Mouse (Mus musculus): Measurements from ENCODE around the gene Ccdc149. TPM values are rescaled to one million over a fixed set of nuclear protein-coding genes. Genes with fewer than 3 reads are reported as not detected.

The Ccdc149 gene
- 10 to 100 TPM; 69.6 to 80.8 TPM for total RNA-seq (2021)
- long read RNA-seq, experiment 1, transcript Ccdc149-201 (12 exons, 3,295 nt) = major isoform, 9 of 104 reads
- long read RNA-seq, experiment 1, partial matches to known transcripts = 9 of 104 reads
- long read RNA-seq, experiment 1, other reads (novel, unspliced or antisense) = 86 of 104 reads
- long read RNA-seq, experiment 2, partial matches to known transcripts = 2 of 82 reads
- long read RNA-seq, experiment 2, other reads (novel, unspliced or antisense) = 77 of 82 reads

DNA sequence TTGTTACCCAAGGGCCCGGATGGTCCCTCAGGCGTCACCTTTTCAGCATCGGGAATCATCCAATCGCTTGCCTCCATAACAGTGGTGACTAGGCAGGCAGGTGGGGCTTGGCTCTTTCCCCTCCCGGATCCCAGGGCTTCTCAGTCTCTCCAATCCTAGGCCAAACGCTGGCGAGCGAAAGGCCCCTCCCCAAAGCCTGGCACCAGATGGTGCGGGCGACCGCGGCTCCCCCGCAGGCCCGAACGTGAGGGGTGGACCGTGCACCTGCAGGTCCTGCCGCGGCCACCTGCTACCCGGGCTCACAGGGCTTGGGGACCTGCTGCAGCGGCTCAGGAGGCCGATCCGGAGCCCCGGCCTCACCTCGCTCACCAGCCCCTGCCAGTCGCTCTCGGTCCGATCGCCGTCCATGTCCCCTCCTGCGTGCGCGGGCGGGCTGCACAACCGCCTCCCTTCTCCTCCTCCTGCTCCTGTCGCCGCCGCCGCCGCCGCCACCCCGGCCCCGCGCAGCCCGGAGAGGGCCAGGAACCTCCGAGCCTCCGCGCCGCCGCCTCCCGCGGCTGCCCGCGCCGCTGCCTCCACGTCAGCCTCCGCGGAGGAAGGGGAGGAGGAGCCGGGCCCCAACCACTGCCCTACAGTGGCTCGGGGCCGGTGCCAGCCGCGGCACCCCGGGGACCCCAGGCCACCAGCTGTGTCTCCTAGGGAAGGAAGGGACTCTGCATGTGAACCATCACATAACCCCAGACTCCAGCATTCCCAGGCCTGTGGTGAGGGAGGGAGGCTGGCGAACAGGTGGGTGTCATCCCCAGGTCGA, at the start of gene Ccdc149:
Gene Ccdc149, minus strand, starts transcription at position 531 of the 811 bp plus-strand sequence.
- DNase-seq (ENCODE audit: low spot score in 2 of 2) = peak; percentile 75 to 85

DNA sequence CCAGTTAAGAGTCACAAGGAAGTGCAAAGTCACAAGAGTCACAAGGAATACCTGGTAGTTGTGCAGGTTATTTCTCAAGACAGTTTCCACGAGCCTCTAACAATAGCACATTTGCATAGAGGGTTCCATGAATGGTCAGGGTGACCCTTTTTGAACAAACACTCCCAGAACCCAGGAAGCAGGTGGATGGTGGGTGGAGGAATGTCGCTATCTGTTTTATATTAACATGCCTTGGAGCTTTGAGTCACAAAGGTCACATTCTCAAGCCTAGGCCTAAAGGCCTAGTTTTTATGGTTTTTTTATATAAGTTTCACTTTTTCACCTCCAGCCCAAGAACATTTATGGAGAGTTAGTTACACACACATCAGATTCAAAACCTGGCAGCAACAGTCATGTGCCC, 48.6 kb upstream of the Ccdc149 start:
- no peak for DNase-seq (ENCODE audit: low spot score in 2 of 2)

DNA sequence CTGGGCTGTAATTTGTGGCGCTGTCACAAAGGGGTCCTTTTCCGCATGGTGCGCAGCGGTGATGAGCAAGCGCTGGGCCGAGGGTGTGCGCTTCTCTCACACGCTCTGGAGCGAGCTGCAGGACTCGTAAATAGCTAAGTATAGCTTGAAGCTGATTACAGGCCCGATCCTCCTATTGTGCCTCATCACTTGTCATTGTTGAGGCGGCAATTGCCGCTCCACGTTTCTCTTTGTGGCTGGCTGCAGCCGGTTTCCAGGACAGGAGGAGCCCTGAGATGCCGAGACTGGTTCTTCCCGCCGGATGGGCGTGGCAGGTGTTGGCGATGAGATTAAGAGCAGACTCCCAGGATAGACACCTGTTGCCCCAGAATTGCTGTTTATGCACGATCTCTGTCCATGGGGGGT, 44.8 kb upstream of the Ccdc149 start:
- DNase-seq (ENCODE audit: low spot score in 2 of 2) = peak in 1 of 2 experiments; percentile 23

DNA sequence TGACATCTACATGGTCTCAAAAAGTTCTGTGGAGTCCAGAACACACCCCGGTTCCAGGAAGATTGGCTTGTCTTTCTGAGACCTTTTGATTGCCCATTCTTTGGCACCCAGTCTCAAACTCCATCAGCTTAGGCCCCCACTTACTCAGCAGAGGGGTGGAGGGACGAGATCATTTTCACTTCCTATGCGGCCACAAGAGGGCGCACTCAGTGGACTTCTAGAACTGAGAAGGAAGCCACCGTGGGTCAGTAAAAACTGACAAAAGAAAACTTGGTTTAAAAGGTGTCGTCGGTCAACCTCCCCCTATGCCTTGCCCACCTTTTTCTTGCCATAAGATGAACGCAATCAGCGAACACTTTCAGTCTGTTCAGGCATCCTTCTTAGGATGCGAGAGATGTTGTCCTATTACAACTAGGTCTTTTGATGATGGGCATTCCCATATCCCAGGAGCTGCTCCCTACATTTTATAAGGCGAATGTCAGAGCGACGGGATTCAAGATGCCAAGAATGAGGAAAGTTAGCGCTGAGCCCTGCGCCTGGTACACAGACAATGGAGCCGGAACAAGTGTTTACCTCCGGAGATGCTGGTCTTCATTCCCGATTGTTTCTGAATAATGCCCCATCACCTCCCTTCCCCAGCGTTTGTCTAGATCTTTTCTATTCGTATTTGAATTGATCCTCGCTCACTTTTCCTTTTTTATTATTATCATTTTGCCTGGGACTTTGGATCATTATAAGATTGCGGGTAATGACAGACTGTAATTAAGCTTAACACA, 44.1 kb upstream of the Ccdc149 start:
- peak; percentile 73 to 75 for DNase-seq (ENCODE audit: low spot score in 2 of 2)

DNA sequence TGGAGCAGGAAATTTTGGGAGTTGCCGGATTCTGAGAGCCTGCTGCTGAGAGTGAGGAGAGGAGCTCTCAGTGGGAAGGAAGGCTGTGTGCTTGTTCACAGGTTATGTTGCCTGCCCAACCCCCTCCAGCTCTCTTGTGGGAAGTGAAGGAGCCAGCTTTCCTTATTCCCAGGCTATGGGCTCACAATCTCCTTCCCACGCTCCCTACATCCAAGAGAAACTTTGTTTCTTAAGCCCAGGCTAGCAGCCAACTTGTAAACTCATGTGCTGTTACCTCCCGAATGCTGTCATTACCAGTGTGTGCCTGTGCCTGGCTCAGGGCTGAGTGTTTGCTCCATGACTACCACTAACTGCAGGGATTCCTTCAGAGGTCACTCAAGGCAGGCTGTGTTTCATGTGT, 39.8 kb upstream of the Ccdc149 start:
- DNase-seq (ENCODE audit: low spot score in 2 of 2) = peak in 1 of 2 experiments; percentile 12

DNA sequence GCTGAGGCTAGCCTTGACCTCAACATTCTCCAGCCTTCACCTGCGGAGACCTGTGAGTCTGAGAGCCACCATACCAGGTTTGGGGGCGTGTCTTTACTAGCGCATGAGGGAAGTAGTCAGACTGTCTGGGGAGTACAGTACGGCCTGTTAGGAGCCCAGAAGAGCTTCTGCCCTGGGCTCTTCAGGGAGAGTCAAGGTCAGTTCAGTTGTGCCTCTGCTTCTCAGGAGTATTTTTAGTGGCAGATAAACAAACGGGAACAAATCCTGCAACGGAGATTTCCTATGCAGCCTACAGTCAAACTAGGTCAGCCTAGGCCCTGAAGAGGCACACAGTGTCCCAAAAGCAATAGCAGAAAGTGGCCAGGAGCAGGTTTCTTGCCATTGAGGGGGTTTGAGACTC, 38.1 kb upstream of the Ccdc149 start:
- DNase-seq (ENCODE audit: low spot score in 2 of 2) = no peak

DNA sequence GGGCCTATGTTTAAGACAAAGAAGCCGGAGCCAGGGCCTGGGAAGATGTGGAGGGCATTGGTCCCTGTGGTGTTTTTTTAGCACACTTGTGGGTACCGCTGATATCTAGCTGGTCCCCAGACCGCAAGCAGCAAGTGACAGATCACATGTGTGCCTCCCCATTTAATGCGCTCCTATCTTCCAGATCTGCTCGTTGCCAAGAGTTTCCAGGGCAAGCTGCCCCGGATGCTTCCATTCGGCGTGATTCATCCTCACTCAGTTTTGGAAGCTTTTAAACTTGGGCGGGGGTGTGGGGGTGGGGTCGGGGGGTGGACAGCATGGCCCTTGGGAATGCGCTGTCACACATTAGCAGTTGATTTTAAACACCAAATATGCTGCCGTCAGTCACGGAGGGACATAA, 33.3 kb upstream of the Ccdc149 start:
- no peak for DNase-seq (ENCODE audit: low spot score in 2 of 2)

DNA sequence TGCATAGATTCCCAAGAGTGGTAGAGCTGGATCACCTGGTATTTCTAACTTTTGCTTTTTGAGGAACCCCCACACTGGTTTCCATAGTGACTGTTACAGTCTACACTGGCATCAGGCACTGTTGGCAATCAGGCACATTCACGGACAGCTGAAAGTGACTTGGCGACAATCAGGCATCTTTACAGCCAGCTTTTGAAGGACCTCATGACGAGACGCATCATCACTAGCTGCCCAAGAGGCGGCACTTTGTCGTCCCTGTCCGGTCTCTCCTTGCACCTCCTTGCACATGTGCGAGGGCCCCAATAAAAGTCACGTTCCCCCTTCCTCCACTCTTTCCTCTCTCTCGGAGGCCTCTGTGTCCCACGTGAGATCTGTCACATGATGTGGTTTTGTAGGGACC, 32.8 kb upstream of the Ccdc149 start:
- DNase-seq (ENCODE audit: low spot score in 2 of 2) = no peak

DNA sequence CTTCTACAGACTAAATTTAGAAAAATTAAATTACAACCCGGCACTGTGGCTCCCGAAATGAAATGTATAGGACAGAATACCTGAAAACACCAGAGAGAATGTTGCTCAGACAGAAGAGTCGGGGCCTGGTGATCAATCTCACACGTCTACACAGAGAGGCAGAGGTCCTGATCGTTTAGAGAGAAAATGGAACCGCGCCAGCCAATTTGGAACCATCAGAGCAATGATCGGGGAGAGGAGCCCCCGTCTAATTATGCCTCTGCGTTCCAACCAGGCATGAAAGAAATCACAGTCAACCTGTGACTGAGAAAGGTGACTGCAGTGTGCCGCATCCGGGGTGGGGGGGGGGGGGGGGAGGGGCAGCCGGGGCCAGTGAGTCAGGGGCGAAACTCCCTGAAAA, 24.4 kb upstream of the Ccdc149 start:
- DNase-seq (ENCODE audit: low spot score in 2 of 2) = no peak

DNA sequence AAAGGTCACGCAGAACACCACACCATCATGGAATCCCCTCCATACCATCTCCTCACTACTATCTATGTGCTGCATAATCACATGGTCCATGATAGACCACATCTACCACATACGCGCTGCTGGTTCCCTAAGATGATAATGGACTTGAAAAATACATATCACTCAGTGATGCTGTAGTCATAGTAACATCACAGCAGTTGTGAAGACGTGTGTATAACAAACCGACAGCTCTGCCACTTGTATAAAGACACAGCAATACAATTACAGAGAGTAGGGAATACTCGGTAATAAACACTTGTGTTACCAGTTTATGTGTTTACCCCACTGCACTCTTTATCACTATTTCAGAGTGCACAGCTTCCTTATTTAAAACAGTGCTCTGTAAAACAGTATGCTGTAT, 20.2 kb upstream of the Ccdc149 start:
- DNase-seq (ENCODE audit: low spot score in 2 of 2) = no peak

DNA sequence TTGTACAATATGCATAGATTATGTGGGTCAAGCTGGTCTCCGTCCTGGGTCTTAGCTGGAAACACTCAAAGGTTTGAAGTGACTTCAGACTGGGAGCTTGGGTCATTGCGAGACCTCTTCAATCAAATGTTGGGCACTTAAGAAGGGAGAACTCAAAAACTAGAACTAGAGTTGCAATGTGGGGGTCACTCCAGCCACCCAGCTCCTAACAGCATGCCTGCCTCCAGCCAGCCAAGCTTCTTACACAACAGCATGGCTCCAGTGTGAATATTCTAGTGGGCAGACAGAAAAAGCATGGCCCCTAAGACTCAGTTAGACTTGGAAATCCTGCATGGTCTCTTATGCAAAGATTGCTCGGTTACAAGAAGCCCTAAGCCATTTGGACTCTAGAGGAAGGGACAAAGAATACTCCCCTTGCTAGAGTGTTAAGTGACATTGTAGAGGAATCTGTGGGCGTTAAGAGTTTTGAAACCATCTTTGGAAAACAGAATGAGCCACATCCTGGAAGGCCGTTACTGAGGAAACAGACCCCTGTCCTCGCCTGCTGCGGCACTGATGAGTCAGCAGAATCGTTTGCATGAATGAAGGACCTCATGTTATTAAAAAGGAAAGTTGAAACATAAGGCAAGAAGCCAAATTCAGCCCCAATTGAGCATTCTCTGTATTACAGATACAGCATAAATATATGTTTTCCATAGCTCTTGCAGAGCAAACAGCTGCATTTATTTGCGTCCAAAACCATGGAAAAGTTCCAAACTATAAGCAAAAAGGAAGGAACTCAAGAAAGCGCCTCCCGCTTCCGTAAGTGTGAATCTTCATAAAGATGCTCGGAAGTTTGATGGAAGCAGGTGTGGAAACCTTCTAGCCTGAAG, 16.5 kb upstream of the Ccdc149 start:
- no peak for DNase-seq (ENCODE audit: low spot score in 2 of 2)

DNA sequence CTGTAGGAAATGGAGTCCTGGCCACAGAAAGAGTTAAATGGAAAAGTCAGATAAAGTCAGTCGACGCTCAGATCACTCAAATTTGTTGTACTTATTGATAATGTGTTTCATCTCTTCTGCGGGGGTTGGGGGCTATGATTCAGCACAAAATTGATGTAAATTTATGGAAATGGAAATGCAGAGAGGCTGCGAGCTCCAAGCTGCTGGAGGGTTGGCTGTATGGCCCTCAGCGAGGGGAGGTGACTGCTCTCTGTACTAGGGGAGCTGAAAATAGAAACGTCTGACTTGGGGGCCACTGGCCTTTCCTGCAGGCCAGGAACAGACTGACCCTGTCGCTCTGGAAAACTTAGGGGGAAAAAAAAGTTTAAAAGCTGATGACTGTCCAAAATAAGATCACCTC, 5.5 kb upstream of the Ccdc149 start:
- peak; percentile 16 to 27 for DNase-seq (ENCODE audit: low spot score in 2 of 2)

DNA sequence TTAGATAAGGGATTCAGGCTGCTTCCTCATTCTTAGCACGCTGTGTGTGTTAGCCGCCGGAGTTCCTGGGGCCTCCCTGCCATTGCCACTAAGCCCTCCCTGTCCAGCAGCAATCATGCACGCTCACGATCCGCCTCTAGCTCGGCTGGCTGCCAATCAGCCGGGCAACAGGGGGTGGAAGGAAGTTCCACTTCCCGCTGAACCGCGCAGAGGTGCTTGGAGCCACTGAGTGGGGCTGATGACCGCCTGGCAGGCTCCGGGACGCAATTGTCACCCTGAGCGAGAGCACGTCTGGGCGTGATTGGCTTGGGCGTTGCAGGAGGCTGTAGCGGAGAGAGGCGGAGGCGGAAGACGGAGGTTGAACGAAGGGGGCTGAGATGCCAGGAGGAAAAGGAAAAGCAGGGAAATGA, 5.0 kb upstream of the Ccdc149 start:
- DNase-seq (ENCODE audit: low spot score in 2 of 2) = peak; percentile 76 to 79

DNA sequence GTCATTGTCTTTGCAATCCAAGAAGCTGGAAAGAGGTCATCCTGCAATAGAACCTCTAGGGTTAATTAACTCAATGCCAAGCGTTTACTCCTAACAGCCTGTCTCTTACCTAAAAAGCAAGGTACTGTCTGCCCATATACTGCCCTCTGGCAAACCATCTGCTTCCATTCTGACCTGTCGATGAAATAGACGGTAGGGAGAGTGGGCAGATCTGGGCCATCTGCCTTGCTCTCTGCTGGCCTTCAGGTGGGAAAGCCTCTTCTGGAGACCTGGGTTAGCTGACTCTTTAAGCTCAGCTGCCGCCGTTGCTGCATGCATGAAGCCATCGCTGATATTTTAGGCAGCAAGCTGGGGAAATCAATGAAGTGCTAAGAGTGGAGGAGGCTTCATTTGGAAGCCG, 2.7 kb upstream of the Ccdc149 start:
- no peak for DNase-seq (ENCODE audit: low spot score in 2 of 2)

DNA sequence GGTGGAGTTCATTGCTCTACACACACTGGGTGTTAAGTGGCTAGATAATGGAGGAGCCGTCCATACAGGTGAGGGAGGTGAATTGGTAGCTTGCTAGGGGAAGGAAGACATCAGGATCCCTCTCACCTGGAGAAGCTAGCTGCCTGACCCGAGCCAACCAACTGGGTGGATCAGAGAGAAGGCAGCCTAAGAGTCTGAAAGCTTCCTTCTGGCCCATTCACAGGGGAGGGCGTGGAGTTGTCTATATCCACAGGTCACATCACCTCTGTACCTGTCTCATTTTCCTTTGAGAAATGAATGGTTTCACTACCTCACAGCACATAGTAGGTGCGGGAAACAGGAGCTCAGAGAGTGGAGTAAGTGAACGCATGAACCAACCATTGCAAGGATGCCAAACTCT, 770 bp downstream of the Ccdc149 start:
- DNase-seq (ENCODE audit: low spot score in 2 of 2) = no peak

DNA sequence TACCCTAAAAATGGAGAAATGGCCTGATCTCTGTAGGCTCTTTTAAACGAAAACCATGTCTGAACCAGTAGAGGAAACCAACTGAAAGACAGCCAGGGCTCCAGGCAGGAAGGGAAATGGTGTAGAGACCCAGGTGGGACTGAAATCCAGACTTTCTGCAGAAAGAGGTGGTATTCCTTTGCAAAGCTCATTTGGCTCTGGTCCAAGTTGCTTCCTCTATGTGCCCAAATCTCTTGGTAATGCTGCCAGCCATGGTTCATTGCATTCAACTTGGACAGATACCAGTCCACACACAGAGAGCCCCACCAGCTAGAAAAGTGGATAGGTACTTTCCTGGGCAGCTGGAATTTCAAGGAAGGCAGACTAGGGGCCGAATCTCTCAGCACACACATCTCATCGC, 3.5 kb downstream of the Ccdc149 start:
- no peak for DNase-seq (ENCODE audit: low spot score in 2 of 2)

DNA sequence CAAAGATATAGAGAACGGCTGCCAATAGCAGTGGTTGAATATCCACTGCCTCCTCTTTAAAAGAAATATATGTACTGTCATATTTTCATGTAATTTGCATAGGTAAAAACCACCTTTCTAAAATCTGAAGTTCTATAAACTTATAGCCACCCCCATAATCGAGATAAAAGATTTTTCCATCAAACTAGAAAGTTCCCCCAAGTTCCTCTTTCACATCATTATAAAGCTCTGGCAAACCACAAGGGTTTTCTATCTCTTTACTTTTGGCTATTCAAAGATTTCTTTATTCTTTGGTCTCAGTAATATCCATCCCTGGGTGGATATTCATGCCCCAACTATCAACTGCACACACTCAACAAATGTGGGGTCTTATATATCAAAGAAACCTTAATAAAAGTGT, 8.9 kb downstream of the Ccdc149 start:
- DNase-seq (ENCODE audit: low spot score in 2 of 2) = no peak

DNA sequence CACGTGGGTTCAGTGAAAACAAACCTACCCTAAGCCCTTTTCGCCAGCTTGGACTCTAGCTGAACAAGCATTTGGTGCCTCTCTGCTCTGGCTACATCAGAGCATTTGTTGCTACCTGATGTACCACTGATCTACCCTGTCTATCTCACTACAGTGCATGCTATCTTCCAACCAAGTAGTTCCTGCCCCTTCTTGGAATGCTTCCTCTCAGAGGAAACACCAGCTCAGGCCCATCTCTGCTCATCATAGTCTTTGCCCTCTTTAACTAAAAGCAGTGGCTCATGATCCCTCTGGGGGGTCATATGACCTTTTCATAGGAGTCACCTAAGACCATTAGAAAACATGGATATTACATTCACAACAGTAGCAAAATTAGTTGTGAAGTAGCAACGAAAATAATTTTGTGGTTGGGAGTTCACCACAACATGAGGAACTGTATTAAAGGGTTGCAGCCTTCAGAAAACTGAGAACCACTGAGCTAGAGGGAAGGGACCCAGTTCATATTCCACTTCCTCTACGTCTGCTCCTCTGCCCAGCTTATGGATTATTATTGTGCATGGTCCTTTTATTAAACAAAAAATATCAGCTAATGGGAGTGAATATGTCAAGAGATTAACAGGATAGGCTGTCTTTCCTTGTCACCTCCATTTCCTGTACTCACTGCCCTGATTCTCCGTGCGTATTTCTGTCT, 9.7 kb downstream of the Ccdc149 start:
- DNase-seq (ENCODE audit: low spot score in 2 of 2) = no peak

DNA sequence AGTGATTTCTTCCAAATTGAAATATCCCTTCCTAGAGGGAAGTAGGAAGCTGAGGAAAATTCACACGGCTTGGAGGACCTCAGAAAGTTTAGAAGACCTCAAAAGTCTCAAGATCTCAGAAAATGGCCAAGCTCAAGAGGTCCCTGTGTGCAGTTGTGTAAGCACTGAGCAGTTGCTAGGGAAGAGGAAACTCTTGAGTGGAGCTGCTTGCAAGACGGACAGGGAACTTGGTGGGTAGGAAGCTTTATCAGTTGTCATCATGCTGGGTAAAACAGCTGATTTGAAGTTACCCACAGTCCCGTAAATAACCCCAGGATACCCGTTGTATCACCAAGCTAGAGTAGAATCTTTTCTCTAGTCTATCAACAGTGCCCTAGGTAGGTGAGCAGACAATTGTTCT, 12.0 kb downstream of the Ccdc149 start:
- DNase-seq (ENCODE audit: low spot score in 2 of 2) = no peak

DNA sequence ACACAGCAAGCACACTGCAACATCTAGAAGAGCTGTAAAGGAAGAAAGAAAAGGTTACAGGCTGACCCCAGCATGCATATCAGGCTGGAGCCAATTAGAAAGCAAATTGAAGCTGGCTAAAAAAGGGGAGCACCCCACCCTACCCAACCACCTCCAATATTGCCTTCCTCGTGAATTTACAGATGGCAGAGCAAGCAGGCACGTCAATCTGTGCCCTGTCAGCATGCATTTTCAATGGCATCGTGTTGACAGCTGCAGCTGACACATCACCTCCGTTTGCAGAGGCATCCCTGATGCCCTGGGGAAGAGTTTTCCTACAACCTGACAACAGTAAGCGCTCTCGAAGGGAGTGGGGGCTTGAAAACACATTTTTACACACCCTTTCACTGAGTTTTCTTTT, 14.2 kb downstream of the Ccdc149 start:
- DNase-seq (ENCODE audit: low spot score in 2 of 2) = no peak
